Mouse (Mus musculus) G1E (cell line): ENCODE measurements at regions not wholly inside any gene's neighbourhood (a gene's known extent, or its start where the extent isn't known, plus 50 kb on each side); places are given as distances from the start of the nearest gene placed in this dataset.

Experiments
- ATAC-seq: 2 replicates; pipeline ENCODE4 v1.8.0; 2016; ENCODE audit warnings: mild to moderate bottlenecking; ENCODE audit not compliant: insufficient number of reproducible peaks, poor library complexity, low FRiP score, severe bottlenecking; ENCODE audit errors: extremely low read depth
- DNase-seq: peaks from one replicate; pipeline ENCODE4 v3.0.0; 2012; ENCODE audit warnings: low spot score
- H3K27me3 ChIP-seq: 2 replicates; pipeline ENCODE4 v1.6.1; 2012; ENCODE audit warnings: mild to moderate bottlenecking, low read length, inconsistent platforms; ENCODE audit not compliant: insufficient read depth
- H3K36me3 ChIP-seq: replicated peaks from 2 replicates; pipeline ENCODE3; 2012; ENCODE audit warnings: mild to moderate bottlenecking, inconsistent platforms
- H3K4me1 ChIP-seq: 2 replicates; pipeline ENCODE4 v1.6.1; 2012; ENCODE audit warnings: low read depth, low read length, inconsistent platforms, mixed read lengths; ENCODE audit not compliant: insufficient read depth
- H3K4me3 ChIP-seq: 2 replicates; pipeline ENCODE4 v1.5.1; 2012; ENCODE audit warnings: low read depth, mild to moderate bottlenecking, inconsistent platforms, low read length, moderate library complexity, mixed read lengths
- H3K9me3 ChIP-seq: replicated peaks from 2 replicates; pipeline ENCODE4 v1.6.1; 2012; ENCODE audit warnings: inconsistent platforms
- CTCF ChIP-seq: IDR thresholded peaks from 2 replicates; pipeline ENCODE4 v1.5.1; 2012; ENCODE audit warnings: low read depth, low read length, inconsistent platforms, mixed read lengths
- GATA1 ChIP-seq: IDR thresholded peaks from 2 replicates; pipeline ENCODE4 v1.6.1; 2012; ENCODE audit warnings: borderline replicate concordance, low read length, inconsistent platforms, mixed read lengths
- GATA2 ChIP-seq: IDR thresholded peaks from 2 replicates; pipeline ENCODE4 v1.6.1; 2012; ENCODE audit warnings: low read depth, low read length, inconsistent platforms, borderline replicate concordance
- POLR2AphosphoS5 ChIP-seq: IDR thresholded peaks from 2 replicates; pipeline ENCODE4 v1.6.1; 2012; ENCODE audit warnings: low read depth, low read length, inconsistent platforms; ENCODE audit not compliant: insufficient replicate concordance
- TAL1 ChIP-seq: conservative IDR thresholded peaks from 2 replicates; pipeline ENCODE4 v1.6.1; 2012; ENCODE audit warnings: low read depth, low read length, inconsistent platforms, mixed read lengths

GRCm38 (mm10) chr15:38569011-38569640, 1143.8 kb downstream of the 4930447A16Rik start:
- H3K9me3 ChIP-seq: peaks cover 2% of the 10 kb centered on the region; the same call in 1 of the 2 replicates
- TF ChIP-seq GATA1: no peak
- TF ChIP-seq POLR2AphosphoS5: no peak
- no peak for TF ChIP-seq GATA2
- no peak for TF ChIP-seq TAL1
- TF ChIP-seq CTCF: no peak
- ATAC-seq (no peak), DNase-seq (no peak)
- H3K4me3 ChIP-seq: no peak overlapping the region
- peaks cover 6% of the 10 kb centered on the region for H3K4me1 ChIP-seq
- no peaks in the 10 kb centered on the region for H3K36me3 ChIP-seq
- H3K27me3 ChIP-seq: peaks cover 11% of the 10 kb centered on the region

- TF ChIP-seq GATA2 (no peak), TAL1 (no peak), POLR2AphosphoS5 (no peak), GATA1 (no peak)
- no peak overlapping the region for H3K4me3 ChIP-seq
- no peak for DNase-seq
- H3K27me3 ChIP-seq: peaks cover 7% of the 10 kb centered on the region
- ATAC-seq: no peak
- H3K9me3 ChIP-seq: no peaks in the 10 kb centered on the region
- H3K4me1 ChIP-seq: peaks cover 6% of the 10 kb centered on the region
- H3K36me3 ChIP-seq: no peaks in the 10 kb centered on the region
Observed at GRCm38 (mm10) chr15:38570144-38570543, 1144.8 kb downstream of the 4930447A16Rik start.

- no peak for ATAC-seq
- Histone ChIP-seq H3K9me3 (no peaks in the 10 kb centered on the region), H3K4me1 (peaks cover 6% of the 10 kb centered on the region), H3K4me3 (no peak overlapping the region), H3K36me3 (no peaks in the 10 kb centered on the region), H3K27me3 (peaks cover 6% of the 10 kb centered on the region)
- DNase-seq: no peak
- TF ChIP-seq GATA1 (no peak), POLR2AphosphoS5 (no peak), TAL1 (no peak), GATA2 (no peak), CTCF (no peak)
Observed at GRCm38 (mm10) chr15:38570735-38571134, 1145.4 kb downstream of the 4930447A16Rik start.

- no peak for TF ChIP-seq TAL1
- no peak for TF ChIP-seq GATA2
- TF ChIP-seq POLR2AphosphoS5: no peak
- no peak for TF ChIP-seq CTCF
- TF ChIP-seq GATA1: no peak
- no peak overlapping the region for H3K4me3 ChIP-seq
- ATAC-seq (no peak), DNase-seq (no peak)
- peaks cover 3% of the 10 kb centered on the region; the same call in 1 of the 2 replicates for H3K4me1 ChIP-seq
- peaks cover 5% of the 10 kb centered on the region for H3K27me3 ChIP-seq
- H3K36me3 ChIP-seq: no peaks in the 10 kb centered on the region
- no peaks in the 10 kb centered on the region for H3K9me3 ChIP-seq
Observed at GRCm38 (mm10) chr15:38572652-38573051, 1147.3 kb downstream of the 4930447A16Rik start.

- ATAC-seq (no peak), DNase-seq (no peak)
- no peaks in the 10 kb centered on the region for H3K9me3 ChIP-seq
- no peak overlapping the region for H3K4me3 ChIP-seq
- H3K27me3 ChIP-seq: peaks cover 9% of the 10 kb centered on the region
- no peaks in the 10 kb centered on the region for H3K4me1 ChIP-seq
- H3K36me3 ChIP-seq: no peaks in the 10 kb centered on the region
- no peak for TF ChIP-seq CTCF
- no peak for TF ChIP-seq POLR2AphosphoS5
- no peak for TF ChIP-seq TAL1
- no peak for TF ChIP-seq GATA1
- TF ChIP-seq GATA2: no peak
Observed at GRCm38 (mm10) chr15:38574447-38574846, 1149.1 kb downstream of the 4930447A16Rik start.

GRCm38 (mm10) chr15:38575254-38575653, 1149.9 kb downstream of the 4930447A16Rik start:
- TF ChIP-seq POLR2AphosphoS5 (no peak), CTCF (no peak), GATA2 (no peak), GATA1 (no peak), TAL1 (no peak)
- H3K27me3 ChIP-seq: peaks cover 9% of the 10 kb centered on the region

More at GRCm38 (mm10) chr15:38575254-38575653, 1149.9 kb downstream of the 4930447A16Rik start:
- DNase-seq (no peak), ATAC-seq (0 out of 2 replicates have a peak, but pooled peaks have one; percentile 28)
- H3K4me1 ChIP-seq: no peaks in the 10 kb centered on the region
- no peaks in the 10 kb centered on the region for H3K36me3 ChIP-seq
- no peak overlapping the region for H3K4me3 ChIP-seq
- no peaks in the 10 kb centered on the region for H3K9me3 ChIP-seq
